Mouse (Mus musculus): ENCODE measurements around the gene Cd247. TPM values are rescaled to one million over a fixed set of nuclear protein-coding genes. Genes with fewer than 3 reads are reported as not detected.

The Cd247 gene
- polyA plus RNA-seq, 1 experiment, result not detected

GRCm38 (mm10) chr1:165882146-165882900, 93.8 kb downstream of the Cd247 start:
- H3K4me3 ChIP-seq (ENCODE audit: insufficient read depth, low read length), result no peak overlapping the region
- H3K4me1 ChIP-seq (ENCODE audit: control insufficient read depth, insufficient read depth, low read length), result no peaks in the 10 kb centered on the region
- no peak overlapping the region for H3K27ac ChIP-seq (ENCODE audit: insufficient read depth, low read depth, low read length)
- TF ChIP-seq POLR2A (IDR thresholded peaks at IDR 0.05; ENCODE audit: borderline replicate concordance, low read depth, low read length) (no peak), CTCF (IDR thresholded peaks at IDR 0.05; ENCODE audit: low read depth, low read length) (no peak)

DNA sequence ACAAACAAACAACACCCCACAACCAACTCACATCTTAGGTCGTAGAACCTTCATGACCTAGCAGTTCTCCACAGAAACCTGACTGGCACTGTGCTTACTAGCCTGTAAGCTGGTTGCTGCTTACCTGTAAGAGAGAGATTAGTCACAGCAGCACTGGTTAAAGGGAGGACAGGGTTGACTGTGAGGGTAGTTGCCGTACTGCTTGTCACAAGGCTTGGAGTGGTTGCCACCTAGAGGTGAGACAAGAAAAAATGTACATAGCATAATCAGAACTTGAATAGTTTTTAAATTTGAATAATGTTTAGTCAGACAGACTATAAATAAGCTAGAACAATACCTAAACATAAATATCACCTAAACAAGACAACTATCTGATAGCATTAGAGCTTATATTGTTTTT, 103.2 kb downstream of the Cd247 start:
- H3K27ac ChIP-seq (ENCODE audit: insufficient read depth, low read depth, low read length), result no peak overlapping the region
- no peak for TF ChIP-seq CTCF (IDR thresholded peaks at IDR 0.05; ENCODE audit: low read depth, low read length)
- no peak for TF ChIP-seq POLR2A (IDR thresholded peaks at IDR 0.05; ENCODE audit: borderline replicate concordance, low read depth, low read length)
- no peak overlapping the region for H3K4me3 ChIP-seq (ENCODE audit: insufficient read depth, low read length)
- H3K4me1 ChIP-seq (ENCODE audit: control insufficient read depth, insufficient read depth, low read length), result no peaks in the 10 kb centered on the region

GRCm38 (mm10) chr1:165903596-165903995, 115.1 kb downstream of the Cd247 start:
- H3K27ac ChIP-seq (ENCODE audit: insufficient read depth, low read depth, low read length), result no peak overlapping the region
- no peaks in the 10 kb centered on the region for H3K4me1 ChIP-seq (ENCODE audit: control insufficient read depth, insufficient read depth, low read length)
- TF ChIP-seq CTCF (IDR thresholded peaks at IDR 0.05; ENCODE audit: low read depth, low read length) (no peak), POLR2A (IDR thresholded peaks at IDR 0.05; ENCODE audit: borderline replicate concordance, low read depth, low read length) (no peak)
- H3K4me3 ChIP-seq (ENCODE audit: insufficient read depth, low read length), result no peak overlapping the region

DNA sequence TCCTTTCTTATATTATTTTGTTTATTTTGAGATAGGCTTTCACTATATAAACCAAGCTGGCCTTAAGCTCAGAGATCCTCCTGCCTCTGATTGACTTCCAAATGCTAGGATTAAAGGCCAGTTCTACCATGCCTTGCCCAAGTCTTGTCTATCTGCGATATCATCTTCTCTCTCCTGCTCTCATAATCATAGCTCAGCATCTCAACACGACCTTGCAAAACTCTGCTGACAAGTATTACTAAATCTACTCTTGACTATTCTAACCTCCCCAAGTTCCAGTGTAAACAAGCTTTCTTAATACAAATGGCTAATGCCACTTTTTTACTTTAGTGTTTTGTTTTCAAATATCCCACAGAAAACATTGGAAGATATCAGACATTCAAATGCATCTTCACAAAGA, 119.7 kb downstream of the Cd247 start:
- Histone ChIP-seq H3K4me3 (ENCODE audit: insufficient read depth, low read length) (no peak overlapping the region), H3K27ac (ENCODE audit: insufficient read depth, low read depth, low read length) (no peak overlapping the region), H3K4me1 (ENCODE audit: control insufficient read depth, insufficient read depth, low read length) (no peaks in the 10 kb centered on the region)
- TF ChIP-seq CTCF (IDR thresholded peaks at IDR 0.05; ENCODE audit: low read depth, low read length) (no peak), POLR2A (IDR thresholded peaks at IDR 0.05; ENCODE audit: borderline replicate concordance, low read depth, low read length) (no peak)

- TF ChIP-seq CTCF (IDR thresholded peaks at IDR 0.05; ENCODE audit: low read depth, low read length), result no peak
- no peak for TF ChIP-seq POLR2A (IDR thresholded peaks at IDR 0.05; ENCODE audit: borderline replicate concordance, low read depth, low read length)
- Histone ChIP-seq H3K4me1 (ENCODE audit: control insufficient read depth, insufficient read depth, low read length) (no peaks in the 10 kb centered on the region), H3K27ac (ENCODE audit: insufficient read depth, low read depth, low read length) (no peak overlapping the region), H3K4me3 (ENCODE audit: insufficient read depth, low read length) (no peak overlapping the region)
Measured at GRCm38 (mm10) chr1:165908806-165909205, 120.3 kb downstream of the Cd247 start.

GRCm38 (mm10) chr1:165909471-165909870, 121.0 kb downstream of the Cd247 start:
- no peak overlapping the region for H3K27ac ChIP-seq (ENCODE audit: insufficient read depth, low read depth, low read length)
- TF ChIP-seq CTCF (IDR thresholded peaks at IDR 0.05; ENCODE audit: low read depth, low read length), result no peak
- TF ChIP-seq POLR2A (IDR thresholded peaks at IDR 0.05; ENCODE audit: borderline replicate concordance, low read depth, low read length), result no peak
- no peak overlapping the region for H3K4me3 ChIP-seq (ENCODE audit: insufficient read depth, low read length)

DNA sequence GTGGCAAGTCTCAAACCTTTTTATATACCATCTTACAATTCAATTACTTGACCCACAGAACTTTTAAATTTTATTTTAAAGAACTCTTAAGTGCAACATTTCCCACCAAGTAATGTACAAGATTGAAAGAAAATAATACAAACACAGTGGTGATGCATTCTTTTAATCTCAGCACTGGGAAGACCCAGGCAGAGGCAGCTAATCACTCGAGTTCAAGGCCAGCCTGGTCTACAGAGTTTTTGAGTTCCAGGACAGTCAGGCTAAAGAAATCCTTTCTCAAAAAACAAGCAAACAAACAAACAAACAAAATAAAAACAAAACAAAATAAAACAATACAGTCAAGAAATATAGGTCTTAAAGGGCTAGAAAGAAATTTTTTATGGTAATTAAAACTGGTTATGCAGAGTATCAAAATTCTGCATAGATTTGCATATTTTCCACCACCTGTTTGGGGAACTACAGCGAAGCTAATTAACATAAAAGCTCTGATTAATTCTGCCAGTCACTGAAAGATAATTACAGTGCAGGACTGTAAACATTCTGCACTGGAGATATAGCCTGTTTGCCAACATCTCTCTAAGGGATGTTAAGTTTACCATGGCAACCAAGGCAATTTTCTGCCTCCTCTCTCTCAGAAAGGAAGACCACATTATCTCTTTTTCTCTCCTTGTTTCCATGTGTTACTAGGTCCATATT, 125.4 kb downstream of the Cd247 start:
- no peak for TF ChIP-seq POLR2A (IDR thresholded peaks at IDR 0.05; ENCODE audit: borderline replicate concordance, low read depth, low read length)
- TF ChIP-seq CTCF (IDR thresholded peaks at IDR 0.05; ENCODE audit: low read depth, low read length), result no peak
- no peaks in the 10 kb centered on the region for H3K4me1 ChIP-seq (ENCODE audit: control insufficient read depth, insufficient read depth, low read length)
- H3K27ac ChIP-seq (ENCODE audit: insufficient read depth, low read depth, low read length), result no peak overlapping the region
- no peak overlapping the region for H3K4me3 ChIP-seq (ENCODE audit: insufficient read depth, low read length)

More at GRCm38 (mm10) chr1:165909471-165909870, 121.0 kb downstream of the Cd247 start:
- H3K4me1 ChIP-seq (ENCODE audit: control insufficient read depth, insufficient read depth, low read length), result no peaks in the 10 kb centered on the region

DNA sequence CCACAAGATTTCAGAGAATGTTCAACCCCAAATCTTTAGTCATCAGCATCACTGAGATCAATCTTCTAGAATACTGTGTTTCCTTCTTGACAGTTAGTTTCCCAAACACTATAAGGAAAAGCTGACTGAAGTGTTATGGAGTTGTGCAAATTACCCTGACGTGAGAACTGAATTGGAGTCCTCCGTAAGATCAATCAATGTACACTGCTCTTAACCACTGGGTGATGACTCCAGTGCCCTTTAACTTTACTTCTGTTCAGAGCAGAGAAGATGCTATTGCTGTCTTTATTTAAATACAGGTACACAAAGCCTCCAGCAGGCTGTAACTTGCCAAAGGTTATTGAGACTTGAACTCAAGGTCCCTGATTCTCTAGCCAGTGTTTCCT, 125.9 kb downstream of the Cd247 start:
- H3K4me1 ChIP-seq (ENCODE audit: control insufficient read depth, insufficient read depth, low read length), result no peaks in the 10 kb centered on the region
- no peak overlapping the region for H3K27ac ChIP-seq (ENCODE audit: insufficient read depth, low read depth, low read length)
- TF ChIP-seq CTCF (IDR thresholded peaks at IDR 0.05; ENCODE audit: low read depth, low read length) (no peak), POLR2A (IDR thresholded peaks at IDR 0.05; ENCODE audit: borderline replicate concordance, low read depth, low read length) (no peak)
- H3K4me3 ChIP-seq (ENCODE audit: insufficient read depth, low read length), result no peak overlapping the region

DNA sequence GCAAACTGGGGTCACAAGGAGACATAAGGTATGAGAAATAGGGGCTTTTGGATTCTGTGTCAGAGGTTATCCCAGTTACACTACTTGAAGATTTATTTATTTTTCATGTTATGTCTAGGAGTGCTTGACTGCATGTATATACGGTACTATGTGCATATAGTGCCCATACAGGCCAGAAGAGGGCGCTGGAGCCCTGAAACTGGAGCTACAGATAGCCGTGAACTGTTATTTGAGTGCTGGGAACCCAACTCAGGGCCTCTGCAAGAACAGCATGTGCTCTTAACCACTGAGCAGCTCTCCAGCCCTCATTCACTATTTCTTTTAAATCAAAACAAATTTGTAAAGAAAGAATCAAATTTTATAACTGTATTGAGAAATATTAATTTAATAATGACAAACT, 132.5 kb downstream of the Cd247 start:
- H3K4me3 ChIP-seq (ENCODE audit: insufficient read depth, low read length), result no peak overlapping the region
- no peak overlapping the region for H3K27ac ChIP-seq (ENCODE audit: insufficient read depth, low read depth, low read length)
- H3K4me1 ChIP-seq (ENCODE audit: control insufficient read depth, insufficient read depth, low read length), result peaks cover 2% of the 10 kb centered on the region; the same call in 1 of the 2 replicates
- TF ChIP-seq CTCF (IDR thresholded peaks at IDR 0.05; ENCODE audit: low read depth, low read length), result no peak
- no peak for TF ChIP-seq POLR2A (IDR thresholded peaks at IDR 0.05; ENCODE audit: borderline replicate concordance, low read depth, low read length)

- H3K27ac ChIP-seq (ENCODE audit: insufficient read depth, low read depth, low read length), result no peak overlapping the region
- no peak for TF ChIP-seq CTCF (IDR thresholded peaks at IDR 0.05; ENCODE audit: low read depth, low read length)
- TF ChIP-seq POLR2A (IDR thresholded peaks at IDR 0.05; ENCODE audit: borderline replicate concordance, low read depth, low read length), result no peak
- no peak overlapping the region for H3K4me3 ChIP-seq (ENCODE audit: insufficient read depth, low read length)
- H3K4me1 ChIP-seq (ENCODE audit: control insufficient read depth, insufficient read depth, low read length), result peaks cover 2% of the 10 kb centered on the region; the same call in 1 of the 2 replicates
Measured at GRCm38 (mm10) chr1:165922488-165922887, 134.0 kb downstream of the Cd247 start.

Measured in bone marrow macrophage, adult 2 months (primary cell).